Mouse (Mus musculus): ENCODE data around the gene Opcml. TPM values are rescaled to one million over a fixed set of nuclear protein-coding genes. Genes with fewer than 3 reads are reported as not detected.

Gene Opcml
- polyA plus RNA-seq, 1 experiment from 2014 or later: not detected

DNA sequence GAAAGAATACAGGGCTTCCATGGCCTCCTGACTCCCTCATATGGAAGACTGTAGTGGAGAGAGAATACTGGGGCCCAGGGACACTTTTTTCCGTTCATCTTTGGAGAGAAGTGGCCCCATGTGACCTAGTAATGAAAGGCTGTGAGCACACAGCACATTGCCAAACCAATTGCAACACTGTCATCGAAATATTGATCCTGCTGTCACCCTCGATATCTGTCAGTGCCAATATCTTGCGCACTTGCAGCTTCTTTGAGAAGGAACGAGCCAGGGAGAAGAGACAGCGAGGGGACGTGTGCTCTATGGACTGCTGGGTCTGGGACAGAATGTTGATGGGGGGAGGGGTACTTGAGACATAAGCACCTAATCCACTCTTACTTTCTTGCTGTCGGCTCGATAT, 460.8 kb downstream of the Opcml start:
- no peak overlapping the region for H3K27ac ChIP-seq
- 86% methylated on average over 9 of the region's 9 CpGs for WGBS (ENCODE audit: missing documents)
- H3K79me2 ChIP-seq (ENCODE audit: inconsistent target): no peaks in the 10 kb centered on the region
- H3K36me3 ChIP-seq (ENCODE audit: inconsistent target): no peaks in the 10 kb centered on the region
- H3K4me3 ChIP-seq (ENCODE audit: inconsistent target): no peak overlapping the region

DNA sequence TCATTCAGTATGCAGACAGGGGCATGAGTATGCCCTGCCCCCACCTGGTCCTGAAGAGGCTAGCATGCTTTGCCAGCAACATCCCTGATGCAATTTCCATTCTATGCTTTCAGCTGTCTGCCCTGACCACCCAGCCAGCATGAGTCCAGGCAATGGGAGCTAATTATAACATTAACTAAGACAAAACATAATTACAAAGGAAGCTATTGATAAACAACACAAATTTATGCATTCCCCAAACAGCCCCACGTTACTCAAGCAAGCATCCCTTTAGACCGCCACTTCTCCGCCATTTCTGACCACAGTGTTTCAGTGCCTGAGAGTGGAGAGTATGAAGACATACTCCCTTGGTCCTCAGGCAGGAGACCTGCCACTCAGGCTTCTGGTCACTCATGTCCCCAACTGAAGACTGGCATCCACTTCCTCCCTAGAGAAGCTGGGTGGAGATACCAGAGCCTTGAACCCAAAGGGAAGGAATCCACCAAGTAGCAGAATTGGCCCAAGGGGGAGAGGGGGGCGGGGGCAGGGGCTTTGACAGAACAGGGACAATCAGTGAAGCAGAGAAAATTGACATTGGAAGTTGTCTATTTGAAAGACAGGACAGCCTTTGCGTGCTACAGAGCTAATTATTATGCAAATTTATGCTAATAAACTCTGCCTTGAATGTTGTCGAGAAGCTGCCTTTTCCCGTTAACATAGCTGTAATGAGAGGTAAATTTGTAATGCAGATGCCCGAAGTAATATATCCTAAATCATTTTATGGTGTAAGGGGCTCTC, 464.7 kb downstream of the Opcml start:
- no peak overlapping the region for H3K27ac ChIP-seq
- 85% methylated on average over 8 of the region's 8 CpGs for WGBS (ENCODE audit: missing documents)
- no peaks in the 10 kb centered on the region for H3K36me3 ChIP-seq (ENCODE audit: inconsistent target)
- H3K4me3 ChIP-seq (ENCODE audit: inconsistent target): no peak overlapping the region
- H3K79me2 ChIP-seq (ENCODE audit: inconsistent target): no peaks in the 10 kb centered on the region

GRCm38 (mm10) chr9:28255905-28256268, 465.3 kb downstream of the Opcml start:
- no peak overlapping the region for H3K27ac ChIP-seq
- no peak overlapping the region for H3K4me3 ChIP-seq (ENCODE audit: inconsistent target)
- H3K79me2 ChIP-seq (ENCODE audit: inconsistent target): no peaks in the 10 kb centered on the region
- 80% methylated on average over 1 of the region's 1 CpGs for WGBS (ENCODE audit: missing documents)
- H3K36me3 ChIP-seq (ENCODE audit: inconsistent target): no peaks in the 10 kb centered on the region

DNA sequence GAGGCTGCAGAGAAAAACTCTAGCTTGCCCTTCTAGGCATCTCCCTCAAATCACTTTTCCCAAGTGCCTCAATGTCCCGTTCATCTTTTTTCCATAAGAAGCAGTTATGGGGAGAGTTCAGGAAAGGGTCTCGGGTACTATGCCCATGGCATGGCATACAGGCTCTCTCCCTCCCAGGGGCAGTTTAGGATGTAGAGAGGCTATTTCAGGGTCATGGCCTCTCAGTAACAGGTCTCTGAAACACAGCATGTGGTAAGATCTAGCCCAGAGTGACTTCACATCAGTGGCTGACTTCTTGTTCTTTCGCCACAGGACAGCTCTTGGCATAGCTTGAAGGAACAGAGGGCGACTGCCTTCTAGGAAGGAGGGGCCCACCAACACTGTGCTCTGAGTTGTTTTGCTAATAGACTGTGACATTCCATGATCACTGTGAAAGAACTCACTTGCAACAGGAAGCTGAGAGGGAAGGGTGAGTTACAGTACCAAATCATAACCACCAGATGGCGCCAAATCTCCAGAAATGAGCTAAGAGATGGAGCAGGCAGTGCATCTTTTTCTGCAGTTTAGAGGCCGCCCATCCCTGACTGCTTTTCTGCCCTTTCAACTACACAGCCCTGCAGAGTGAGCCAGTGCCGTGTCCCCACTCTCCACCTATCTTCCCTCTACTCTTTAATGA, 470.6 kb downstream of the Opcml start:
- H3K36me3 ChIP-seq (ENCODE audit: inconsistent target): no peaks in the 10 kb centered on the region
- no peak overlapping the region for H3K4me3 ChIP-seq (ENCODE audit: inconsistent target)

DNA sequence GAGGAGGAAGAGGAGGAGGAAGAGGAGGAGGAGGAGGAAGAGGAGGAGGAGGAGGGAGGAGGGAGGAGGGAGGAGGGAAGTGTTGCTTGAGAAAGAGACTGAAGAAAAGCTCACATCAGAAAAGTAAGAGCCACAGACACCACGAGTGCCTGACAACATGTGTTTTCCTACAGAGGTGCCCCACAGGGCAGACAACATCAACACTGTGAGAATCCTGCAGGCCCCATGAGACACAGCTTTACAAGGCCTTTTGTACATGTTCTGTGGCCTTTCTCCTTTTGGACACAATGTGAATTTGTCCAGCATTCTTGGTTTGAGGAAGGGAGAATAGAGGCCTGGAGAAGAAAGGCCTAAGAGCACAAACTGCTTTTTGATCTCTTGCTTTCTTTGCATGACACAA, 471.4 kb downstream of the Opcml start:
- no peaks in the 10 kb centered on the region for H3K79me2 ChIP-seq (ENCODE audit: inconsistent target)
- no peak overlapping the region for H3K27ac ChIP-seq
- 100% methylated on average over 1 of the region's 1 CpGs for WGBS (ENCODE audit: missing documents)
- no peak overlapping the region for H3K4me3 ChIP-seq (ENCODE audit: inconsistent target)
- H3K36me3 ChIP-seq (ENCODE audit: inconsistent target): no peaks in the 10 kb centered on the region

More for the DNA sequence above, 470.6 kb downstream of the Opcml start:
- 30% methylated on average over 7 of the region's 7 CpGs for WGBS (ENCODE audit: missing documents)
- H3K27ac ChIP-seq: no peak overlapping the region
- no peaks in the 10 kb centered on the region for H3K79me2 ChIP-seq (ENCODE audit: inconsistent target)

DNA sequence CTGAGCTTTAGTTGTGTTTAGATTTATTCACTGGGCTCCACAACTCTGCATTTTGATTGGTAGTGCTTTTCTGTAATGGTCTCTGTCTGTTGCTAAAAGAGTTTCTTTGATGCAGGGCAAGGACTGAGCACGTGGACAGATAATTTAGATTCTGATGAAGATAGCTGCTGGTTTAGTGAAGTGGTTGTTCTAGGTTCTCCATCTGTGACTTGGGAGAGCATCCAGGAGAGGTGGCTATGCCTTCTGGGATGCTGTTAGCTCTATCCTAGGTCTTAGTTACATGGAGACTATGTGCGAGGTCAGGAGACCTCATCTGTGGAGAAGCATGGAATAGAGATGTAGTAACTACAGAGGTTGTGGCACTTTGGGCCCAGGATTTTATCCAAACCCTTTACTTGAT, 472.3 kb downstream of the Opcml start:
- H3K4me3 ChIP-seq (ENCODE audit: inconsistent target): no peak overlapping the region
- 77% methylated on average over 2 of the region's 2 CpGs for WGBS (ENCODE audit: missing documents)
- no peak overlapping the region for H3K27ac ChIP-seq
- no peaks in the 10 kb centered on the region for H3K36me3 ChIP-seq (ENCODE audit: inconsistent target)
- no peaks in the 10 kb centered on the region for H3K79me2 ChIP-seq (ENCODE audit: inconsistent target)

DNA sequence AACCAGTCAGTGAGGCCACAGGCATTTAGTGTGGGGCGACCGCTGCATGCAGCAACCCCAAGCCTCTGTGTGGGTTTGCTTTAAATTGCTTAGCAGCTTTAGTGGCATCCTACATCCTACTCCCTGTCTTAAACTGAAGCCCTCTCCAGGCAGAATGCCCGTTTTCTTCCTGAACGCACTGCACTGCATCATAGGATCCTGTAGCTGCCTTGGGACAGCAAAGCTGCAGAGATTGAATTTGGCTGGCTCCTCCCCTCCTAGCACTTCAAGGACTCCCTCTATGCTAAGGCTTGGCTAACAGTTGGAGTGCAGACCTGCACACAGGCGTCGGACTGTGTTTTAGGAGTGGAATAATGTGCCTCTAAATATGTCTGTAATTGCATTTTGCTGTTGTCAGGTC, 474.2 kb downstream of the Opcml start:
- Histone ChIP-seq H3K36me3 (ENCODE audit: inconsistent target) (no peaks in the 10 kb centered on the region), H3K4me3 (ENCODE audit: inconsistent target) (no peak overlapping the region), H3K79me2 (ENCODE audit: inconsistent target) (no peaks in the 10 kb centered on the region), H3K27ac (no peak overlapping the region)
- WGBS (ENCODE audit: missing documents): 72% methylated on average over 6 of the region's 6 CpGs

GRCm38 (mm10) chr9:28273816-28274215, 483.2 kb downstream of the Opcml start:
- Histone ChIP-seq H3K27ac (no peak overlapping the region), H3K79me2 (ENCODE audit: inconsistent target) (no peaks in the 10 kb centered on the region), H3K4me3 (ENCODE audit: inconsistent target) (no peak overlapping the region), H3K36me3 (ENCODE audit: inconsistent target) (no peaks in the 10 kb centered on the region)
- no CpG with 5 or more reads among the region's 2 CpGs for whole genome bisulfite sequencing (ENCODE audit: missing documents)

GRCm38 (mm10) chr9:28278555-28278954, 488.0 kb downstream of the Opcml start:
- 82% methylated on average over 2 of the region's 2 CpGs for WGBS (ENCODE audit: missing documents)

GRCm38 (mm10) chr9:28281025-28281424, 490.4 kb downstream of the Opcml start:
- H3K4me3 ChIP-seq (ENCODE audit: inconsistent target): no peak overlapping the region
- no peaks in the 10 kb centered on the region for H3K79me2 ChIP-seq (ENCODE audit: inconsistent target)
- H3K27ac ChIP-seq: no peak overlapping the region
- 59% methylated on average over 3 of the region's 3 CpGs for WGBS (ENCODE audit: missing documents)
- H3K36me3 ChIP-seq (ENCODE audit: inconsistent target): no peaks in the 10 kb centered on the region

More at GRCm38 (mm10) chr9:28278555-28278954, 488.0 kb downstream of the Opcml start:
- no peaks in the 10 kb centered on the region for H3K36me3 ChIP-seq (ENCODE audit: inconsistent target)
- no peak overlapping the region for H3K27ac ChIP-seq
- H3K4me3 ChIP-seq (ENCODE audit: inconsistent target): no peak overlapping the region
- no peaks in the 10 kb centered on the region for H3K79me2 ChIP-seq (ENCODE audit: inconsistent target)

GRCm38 (mm10) chr9:28281571-28281970, 491.0 kb downstream of the Opcml start:
- no peaks in the 10 kb centered on the region for H3K36me3 ChIP-seq (ENCODE audit: inconsistent target)
- H3K79me2 ChIP-seq (ENCODE audit: inconsistent target): no peaks in the 10 kb centered on the region
- WGBS (ENCODE audit: missing documents): 85% methylated on average over 3 of the region's 3 CpGs
- H3K4me3 ChIP-seq (ENCODE audit: inconsistent target): no peak overlapping the region
- H3K27ac ChIP-seq: no peak overlapping the region

DNA sequence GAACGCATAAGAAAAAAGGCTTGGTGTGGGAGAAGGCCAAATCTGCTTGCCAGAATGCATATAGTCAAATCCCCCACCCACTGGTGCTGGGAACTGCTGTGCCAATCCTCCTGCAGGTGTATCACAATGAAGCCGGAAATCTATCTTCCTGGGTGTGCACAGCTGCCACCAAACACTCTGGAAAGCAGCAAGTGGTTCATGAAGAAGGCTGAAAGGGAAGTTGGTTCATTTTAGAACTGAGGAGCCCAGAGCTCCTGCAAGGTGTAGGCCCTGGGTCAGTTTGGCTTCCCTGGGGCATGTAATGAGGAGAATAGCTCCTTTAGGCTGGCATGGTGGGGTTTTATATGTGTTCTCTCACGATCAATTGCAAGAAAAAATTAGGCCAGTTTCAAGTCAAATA, 494.4 kb downstream of the Opcml start:
- WGBS (ENCODE audit: missing documents): 77% methylated on average over 3 of the region's 3 CpGs
- Histone ChIP-seq H3K79me2 (ENCODE audit: inconsistent target) (no peaks in the 10 kb centered on the region), H3K36me3 (ENCODE audit: inconsistent target) (no peaks in the 10 kb centered on the region), H3K27ac (no peak overlapping the region), H3K4me3 (ENCODE audit: inconsistent target) (no peak overlapping the region)

DNA sequence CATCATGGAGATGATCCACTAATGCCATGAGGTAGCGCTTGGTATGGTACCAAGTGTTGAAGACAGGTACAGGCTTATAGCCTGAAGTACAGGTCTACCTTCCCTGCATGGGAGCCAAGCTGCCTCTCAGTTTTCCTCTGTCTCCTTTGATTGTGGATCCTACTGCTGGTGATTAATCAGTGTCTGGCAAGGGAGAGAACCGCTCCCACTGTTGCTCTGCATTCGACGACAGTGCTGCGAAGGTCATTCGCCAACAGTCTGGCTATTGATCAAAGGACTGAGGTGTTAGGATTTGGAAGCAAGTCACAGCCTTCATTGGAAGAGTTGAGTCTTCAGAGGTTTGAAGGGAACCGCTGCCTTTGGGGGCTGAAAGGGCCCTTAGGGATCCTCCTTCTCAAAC, 495.8 kb downstream of the Opcml start:
- H3K79me2 ChIP-seq (ENCODE audit: inconsistent target): no peaks in the 10 kb centered on the region
- H3K27ac ChIP-seq: no peak overlapping the region
- no peaks in the 10 kb centered on the region for H3K36me3 ChIP-seq (ENCODE audit: inconsistent target)
- WGBS (ENCODE audit: missing documents): 86% methylated on average over 7 of the region's 7 CpGs
- no peak overlapping the region for H3K4me3 ChIP-seq (ENCODE audit: inconsistent target)

- Histone ChIP-seq H3K4me3 (ENCODE audit: inconsistent target) (no peak overlapping the region), H3K27ac (no peak overlapping the region), H3K79me2 (ENCODE audit: inconsistent target) (no peaks in the 10 kb centered on the region), H3K36me3 (ENCODE audit: inconsistent target) (no peaks in the 10 kb centered on the region)
- 77% methylated on average over 2 of the region's 2 CpGs for WGBS (ENCODE audit: missing documents)
These were observed 496.9 kb downstream of the Opcml start for GRCm38 (mm10) chr9:28287485-28287884.

GRCm38 (mm10) chr9:28289696-28290330, 499.2 kb downstream of the Opcml start:
- no peaks in the 10 kb centered on the region for H3K79me2 ChIP-seq (ENCODE audit: inconsistent target)
- H3K27ac ChIP-seq: no peak overlapping the region
- H3K36me3 ChIP-seq (ENCODE audit: inconsistent target): no peaks in the 10 kb centered on the region
- H3K4me3 ChIP-seq (ENCODE audit: inconsistent target): no peak overlapping the region
- 7% methylated on average over 1 of the region's 1 CpGs for WGBS (ENCODE audit: missing documents)

All from macrophage (primary cell).